Mouse (Mus musculus): ENCODE measurements around the gene 2410004P03Rik.

GRCm38 (mm10) chr12:17057110-17057509 lies 45.6 kb upstream of the 2410004P03Rik start:
- no peak for TF ChIP-seq TAL1 (IDR thresholded peaks at IDR 0.05; ENCODE audit: low read length)
- TF ChIP-seq GATA1 (IDR thresholded peaks at IDR 0.05; ENCODE audit: low read length), result no peak
